Mouse (Mus musculus) small intestine, adult 2 months (tissue): ENCODE data around the gene Eef1e1.

Experiments used
- CTCF ChIP-seq: fragments of 200-500 bp; IDR thresholded peaks from 2 replicates; pipeline ENCODE4 v1.5.1; 2012; ENCODE audit warnings: low read depth, mild to moderate bottlenecking, control low read depth, inconsistent platforms, low read length, moderate library complexity, mixed read lengths; ENCODE audit not compliant: insufficient replicate concordance, insufficient read length; ENCODE audit errors: extremely low read depth
- POLR2A ChIP-seq: fragments of 200-500 bp; IDR thresholded peaks from 2 replicates; pipeline ENCODE4 v1.6.1; 2012; ENCODE audit warnings: low read depth, mild to moderate bottlenecking, control low read depth, inconsistent platforms, low read length, moderate library complexity

DNA sequence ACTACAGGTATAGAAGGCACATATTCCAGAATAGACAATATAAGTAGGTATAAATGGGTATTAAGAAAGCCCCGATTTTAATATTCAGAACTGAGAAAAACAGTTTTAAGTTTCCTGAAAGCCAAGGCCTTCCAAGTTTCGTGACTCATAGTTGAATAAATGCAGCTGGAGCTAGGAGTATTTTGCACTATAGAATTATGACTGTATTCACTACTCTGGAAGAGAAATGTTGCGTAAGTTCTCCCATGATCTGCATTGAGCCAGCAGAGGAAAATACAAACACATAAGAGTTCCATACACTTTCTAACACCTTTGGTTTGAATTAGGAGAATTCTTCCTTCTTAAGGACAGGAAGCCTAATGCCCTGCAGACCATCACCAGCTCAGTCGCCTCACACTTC lies 8.6 kb downstream of the Eef1e1 start:
- TF ChIP-seq CTCF: no peak
- no peak for TF ChIP-seq POLR2A
